Mouse (Mus musculus) intestine, embryonic 14.5 days (tissue): ENCODE data around the gene Atg4c. TPM values are rescaled to one million over a fixed set of nuclear protein-coding genes. Genes with fewer than 3 reads are reported as not detected.
A peak's percentile ranks its signal among the peaks of the same experiment; 100 is the strongest.

Source experiments
- ATAC-seq: fragments of 200-750 bp; cut with Nextera tagmentation; replicated peaks from 2 replicates; pipeline ENCODE4 v1.8.0; 2017; ENCODE audit warnings: low read depth, moderate number of reproducible peaks, moderate TSS enrichment, moderate library complexity; ENCODE audit not compliant: low FRiP score, low TSS enrichment
- DNase-seq: peaks from one replicate; pipeline ENCODE4 v3.0.0-alpha.2; 2018; ENCODE audit warnings: low spot score
- H3K27ac ChIP-seq: fragments of 300-500 bp; sonication (generic); 2 replicates; pipeline ENCODE4 v1.5.1; 2014; ENCODE audit warnings: low read depth, mild to moderate bottlenecking, control low read depth
- H3K27me3 ChIP-seq: fragments of 300-500 bp; sonication (generic); replicated peaks from 2 replicates; pipeline ENCODE4 v1.6.1; 2014; ENCODE audit warnings: low read length, control low read depth; ENCODE audit not compliant: control insufficient read depth, insufficient read depth
- H3K36me3 ChIP-seq: fragments of 300-500 bp; sonication (generic); 2 replicates; pipeline ENCODE4 v1.6.1; 2014; ENCODE audit warnings: low read length, control low read depth; ENCODE audit not compliant: control insufficient read depth, insufficient read depth
- H3K4me1 ChIP-seq: fragments of 300-500 bp; sonication (generic); replicated peaks from 2 replicates; pipeline ENCODE4 v1.6.1; 2014; ENCODE audit warnings: low read length, control low read depth, mixed read lengths; ENCODE audit not compliant: control insufficient read depth, insufficient read depth
- H3K4me2 ChIP-seq: fragments of 300-500 bp; sonication (generic); 2 replicates; pipeline ENCODE4 v1.6.1; 2014; ENCODE audit warnings: low read length
- H3K4me3 ChIP-seq: fragments of 300-500 bp; sonication (generic); 2 replicates; pipeline ENCODE4 v1.5.1; 2014; ENCODE audit warnings: low read depth, low read length, control low read depth, mixed read lengths
- H3K9ac ChIP-seq: fragments of 300-500 bp; sonication (generic); 2 replicates; pipeline ENCODE4 v1.6.1; 2014; ENCODE audit warnings: mild to moderate bottlenecking, low read length
- H3K9me3 ChIP-seq: fragments of 300-500 bp; sonication (generic); 2 replicates; pipeline ENCODE4 v1.6.1; 2016; ENCODE audit warnings: low read length, control low read depth; ENCODE audit not compliant: control insufficient read depth
- WGBS: fragments of 180-500 bp; shearing (Covaris S2); extraction: QIAGEN DNeasy Blood & Tissue Kit; methylation state at CpG from one replicate; pipeline ENCODE4 v1.1.7; 2014; 5-methylcytosine and 5-hydroxymethylcytosine counted together
- polyA plus RNA-seq: library from polyadenylated mRNA; unstranded; fragments of >200 nt; fragmentation: Nextera tagmentation; extraction: Ambion mirVana; gene quantifications from 2 replicates; pipeline ENCODE4 v1.2.1, GENCODE M21; 2014

Gene Atg4c
- polyA plus RNA-seq, 1 experiment from 2014 or later = 13.4 TPM

GRCm38 (mm10) chr4:99163001-99163400 is 30.7 kb upstream of the Atg4c start:
- WGBS = 46% methylated on average over 9 of the region's 9 CpGs
- no peak for ATAC-seq
- H3K27me3 ChIP-seq = no peaks in the 10 kb centered on the region
- no peak overlapping the region for H3K27ac ChIP-seq
- DNase-seq = no peak
- H3K9me3 ChIP-seq = no peaks in the 10 kb centered on the region
- H3K4me1 ChIP-seq = peaks cover 9% of the 10 kb centered on the region
- H3K36me3 ChIP-seq = no peaks in the 10 kb centered on the region
- H3K4me3 ChIP-seq = no peak overlapping the region
- H3K4me2 ChIP-seq = peak overlapping the region; percentile 1; the same call in 1 of the 2 replicates
- no peak overlapping the region for H3K9ac ChIP-seq

GRCm38 (mm10) chr4:99163547-99163946 is 30.2 kb upstream of the Atg4c start:
- WGBS = 27% methylated on average over 4 of the region's 4 CpGs
- no peak; the same call in 1 of the 2 replicates for ATAC-seq
- Histone ChIP-seq H3K27ac (no peak overlapping the region), H3K36me3 (no peaks in the 10 kb centered on the region), H3K27me3 (no peaks in the 10 kb centered on the region), H3K4me3 (no peak overlapping the region), H3K9me3 (no peaks in the 10 kb centered on the region), H3K9ac (no peak overlapping the region), H3K4me2 (no peak overlapping the region), H3K4me1 (peaks cover 9% of the 10 kb centered on the region)
- DNase-seq = no peak

- DNase-seq (no peak), ATAC-seq (no peak)
- H3K27ac ChIP-seq = no peak overlapping the region
- no peaks in the 10 kb centered on the region for H3K9me3 ChIP-seq
- H3K4me2 ChIP-seq = no peak overlapping the region
- no peaks in the 10 kb centered on the region for H3K27me3 ChIP-seq
- H3K9ac ChIP-seq = no peak overlapping the region
- no peaks in the 10 kb centered on the region for H3K36me3 ChIP-seq
- H3K4me3 ChIP-seq = no peak overlapping the region
- 91% methylated on average over 5 of the region's 5 CpGs for WGBS
- H3K4me1 ChIP-seq = no peaks in the 10 kb centered on the region; the same call in 1 of the 2 replicates
Observed at GRCm38 (mm10) chr4:99168869-99169268, 24.9 kb upstream of the Atg4c start.

GRCm38 (mm10) chr4:99174265-99174664 is 19.5 kb upstream of the Atg4c start:
- ATAC-seq (no peak), DNase-seq (no peak)
- Histone ChIP-seq H3K27ac (no peak overlapping the region), H3K4me1 (no peaks in the 10 kb centered on the region), H3K4me3 (no peak overlapping the region), H3K4me2 (no peak overlapping the region), H3K9ac (no peak overlapping the region), H3K36me3 (no peaks in the 10 kb centered on the region), H3K27me3 (no peaks in the 10 kb centered on the region), H3K9me3 (no peaks in the 10 kb centered on the region)
- WGBS = 83% methylated on average over 7 of the region's 7 CpGs

GRCm38 (mm10) chr4:99176841-99177240 is 16.9 kb upstream of the Atg4c start:
- Histone ChIP-seq H3K4me3 (no peak overlapping the region), H3K4me1 (no peaks in the 10 kb centered on the region), H3K27ac (no peak overlapping the region), H3K9me3 (no peaks in the 10 kb centered on the region), H3K4me2 (no peak overlapping the region), H3K36me3 (no peaks in the 10 kb centered on the region), H3K27me3 (no peaks in the 10 kb centered on the region), H3K9ac (no peak overlapping the region)
- WGBS = 60% methylated on average over 7 of the region's 7 CpGs
- DNase-seq (no peak), ATAC-seq (no peak)

- Histone ChIP-seq H3K9me3 (no peaks in the 10 kb centered on the region), H3K9ac (no peak overlapping the region), H3K36me3 (no peaks in the 10 kb centered on the region), H3K27me3 (no peaks in the 10 kb centered on the region), H3K4me2 (no peak overlapping the region), H3K4me3 (no peak overlapping the region), H3K27ac (no peak overlapping the region), H3K4me1 (no peaks in the 10 kb centered on the region)
- ATAC-seq (no peak), DNase-seq (no peak)
- WGBS = 81% methylated on average over 4 of the region's 4 CpGs
Observed at GRCm38 (mm10) chr4:99177255-99177654, 16.5 kb upstream of the Atg4c start.

GRCm38 (mm10) chr4:99178851-99179250 is 14.9 kb upstream of the Atg4c start:
- H3K27me3 ChIP-seq = no peaks in the 10 kb centered on the region
- no peak for ATAC-seq
- H3K4me1 ChIP-seq = no peaks in the 10 kb centered on the region
- no peak overlapping the region for H3K4me2 ChIP-seq
- H3K36me3 ChIP-seq = no peaks in the 10 kb centered on the region
- WGBS = 76% methylated on average over 5 of the region's 5 CpGs
- no peaks in the 10 kb centered on the region for H3K9me3 ChIP-seq
- no peak overlapping the region for H3K4me3 ChIP-seq
- no peak for DNase-seq
- no peak overlapping the region for H3K27ac ChIP-seq
- H3K9ac ChIP-seq = no peak overlapping the region

- DNase-seq (no peak), ATAC-seq (0 out of 2 replicates have a peak, but pooled peaks have one; percentile 36)
- no peaks in the 10 kb centered on the region for H3K27me3 ChIP-seq
- 71% methylated on average over 21 of the region's 21 CpGs for WGBS
- no peak overlapping the region for H3K27ac ChIP-seq
- no peaks in the 10 kb centered on the region for H3K4me1 ChIP-seq
- no peak overlapping the region for H3K4me2 ChIP-seq
- no peaks in the 10 kb centered on the region for H3K9me3 ChIP-seq
- H3K4me3 ChIP-seq = no peak overlapping the region
- H3K9ac ChIP-seq = no peak overlapping the region
- no peaks in the 10 kb centered on the region for H3K36me3 ChIP-seq
Observed at GRCm38 (mm10) chr4:99179446-99180120, 14.2 kb upstream of the Atg4c start.

- H3K4me1 ChIP-seq = no peaks in the 10 kb centered on the region
- 75% methylated on average over 5 of the region's 5 CpGs for WGBS
- H3K4me2 ChIP-seq = no peak overlapping the region
- no peaks in the 10 kb centered on the region for H3K9me3 ChIP-seq
- ATAC-seq (no peak), DNase-seq (no peak)
- H3K27me3 ChIP-seq = no peaks in the 10 kb centered on the region
- no peak overlapping the region for H3K9ac ChIP-seq
- H3K4me3 ChIP-seq = no peak overlapping the region
- no peaks in the 10 kb centered on the region for H3K36me3 ChIP-seq
- no peak overlapping the region for H3K27ac ChIP-seq
Observed at GRCm38 (mm10) chr4:99180921-99181320, 12.8 kb upstream of the Atg4c start.
